Mouse (Mus musculus) lung, postnatal 0 days (tissue): Measurements from ENCODE around the gene Nemf. TPM values are rescaled to one million over a fixed set of nuclear protein-coding genes. Genes with fewer than 3 reads are reported as not detected.
A peak's percentile ranks its signal among the peaks of the same experiment; 100 is the strongest.
"Not testable (repeated sequence)": the region's sequence is repeated elsewhere in the genome, so short reads cannot be mapped to it uniquely, and the experiment has no call there.

Experiments used
- ATAC-seq: fragments of 200-750 bp; cut with Nextera tagmentation; 2 replicates; pipeline ENCODE4 v1.8.0; 2017; ENCODE audit warnings: moderate library complexity
- DNase-seq: peaks from one replicate; pipeline ENCODE4 v3.0.0-alpha.2; 2016; ENCODE audit warnings: low spot score
- H3K27ac ChIP-seq: fragments of 300-500 bp; sonication (generic); 2 replicates; pipeline ENCODE4 v1.5.1; 2014; ENCODE audit warnings: antibody characterized with exemption, mild to moderate bottlenecking, low read length, mixed read lengths
- H3K27me3 ChIP-seq: fragments of 300-500 bp; sonication (generic); replicated peaks from 2 replicates; pipeline ENCODE4 v1.6.1; 2014; ENCODE audit warnings: low read length, mixed read lengths; ENCODE audit not compliant: insufficient read depth
- H3K36me3 ChIP-seq: fragments of 300-500 bp; sonication (generic); 2 replicates; pipeline ENCODE4 v1.6.1; 2014; ENCODE audit warnings: low read length, mixed read lengths; ENCODE audit not compliant: insufficient read depth
- H3K4me1 ChIP-seq: fragments of 300-500 bp; sonication (generic); 2 replicates; pipeline ENCODE4 v1.6.1; 2014; ENCODE audit warnings: antibody characterized with exemption, low read depth, low read length, mixed read lengths; ENCODE audit not compliant: insufficient read depth
- H3K4me2 ChIP-seq: fragments of 300-500 bp; sonication (generic); replicated peaks from 2 replicates; pipeline ENCODE4 v1.6.1; 2014; ENCODE audit warnings: low read depth, mild to moderate bottlenecking, low read length, moderate library complexity, mixed read lengths
- H3K4me3 ChIP-seq: fragments of 300-500 bp; sonication (generic); 2 replicates; pipeline ENCODE4 v1.5.1; 2014; ENCODE audit warnings: low read depth, low read length
- H3K9ac ChIP-seq: fragments of 300-500 bp; sonication (generic); replicated peaks from 2 replicates; pipeline ENCODE4 v1.6.1; 2014; ENCODE audit warnings: low read depth, mild to moderate bottlenecking
- H3K9me3 ChIP-seq: fragments of 300-500 bp; sonication (generic); 2 replicates; pipeline ENCODE4 v1.6.1; 2016; ENCODE audit warnings: low read length, mixed read lengths
- CTCF ChIP-seq: IDR thresholded peaks from 2 replicates; pipeline ENCODE4 v1.5.1; 2016; ENCODE audit warnings: antibody characterized with exemption, mild to moderate bottlenecking
- EP300 ChIP-seq: IDR thresholded peaks from 2 replicates; pipeline ENCODE4 v1.6.1; 2016; ENCODE audit warnings: antibody characterized with exemption, mild to moderate bottlenecking, control low read depth
- WGBS: fragments of 180-500 bp; shearing (Covaris S2); extraction: QIAGEN DNeasy Blood & Tissue Kit; methylation state at CpG from one replicate; pipeline ENCODE4 v1.1.7; 2014; 5-methylcytosine and 5-hydroxymethylcytosine counted together
- polyA plus RNA-seq: library from polyadenylated mRNA; unstranded; fragments of >200 nt; fragmentation: Nextera tagmentation; extraction: Ambion mirVana; gene quantifications from 2 replicates; pipeline ENCODE4 v1.2.1, GENCODE M21; 2015

Gene Nemf
- polyA plus RNA-seq, 1 experiment from 2014 or later: 65.5 TPM

GRCm38 (mm10) chr12:69367557-69367956 lies 10.6 kb upstream of the Nemf start:
- ATAC-seq (no peak), DNase-seq (no peak)
- no peak overlapping the region for H3K4me2 ChIP-seq
- TF ChIP-seq EP300 (no peak), CTCF (no peak)
- 38% methylated on average over 2 of the region's 2 CpGs for WGBS
- no peak overlapping the region for H3K27ac ChIP-seq
- H3K36me3 ChIP-seq: no peaks in the 10 kb centered on the region
- no peak overlapping the region for H3K9ac ChIP-seq
- H3K27me3 ChIP-seq: no peaks in the 10 kb centered on the region
- H3K4me3 ChIP-seq: no peak overlapping the region
- no peaks in the 10 kb centered on the region for H3K9me3 ChIP-seq
- no peaks in the 10 kb centered on the region for H3K4me1 ChIP-seq

- ATAC-seq (no peak), DNase-seq (peak; percentile 55)
- no peaks in the 10 kb centered on the region for H3K27me3 ChIP-seq
- 0 out of 2 replicates have a peak, but pooled peaks cover 5% of the 10 kb centered on the region for H3K4me1 ChIP-seq
- no peak overlapping the region for H3K4me3 ChIP-seq
- H3K9ac ChIP-seq: no peak overlapping the region
- TF ChIP-seq EP300: no peak
- peak; percentile 50; the same call in 1 of the 2 replicates for TF ChIP-seq CTCF
- no peaks in the 10 kb centered on the region for H3K9me3 ChIP-seq
- H3K4me2 ChIP-seq: no peak overlapping the region
- no peaks in the 10 kb centered on the region for H3K36me3 ChIP-seq
- H3K27ac ChIP-seq: no peak overlapping the region
These were observed 9.5 kb upstream of the Nemf start for GRCm38 (mm10) chr12:69366424-69366823.

GRCm38 (mm10) chr12:69365757-69366156 lies 8.8 kb upstream of the Nemf start:
- 78% methylated on average over 7 of the region's 7 CpGs for WGBS
- no peak overlapping the region for H3K4me3 ChIP-seq
- 0 out of 2 replicates have a peak, but pooled peaks cover 5% of the 10 kb centered on the region for H3K4me1 ChIP-seq
- no peaks in the 10 kb centered on the region for H3K27me3 ChIP-seq
- H3K4me2 ChIP-seq: no peak overlapping the region
- no peaks in the 10 kb centered on the region for H3K9me3 ChIP-seq
- no peak overlapping the region for H3K9ac ChIP-seq
- H3K27ac ChIP-seq: no peak overlapping the region
- H3K36me3 ChIP-seq: no peaks in the 10 kb centered on the region
- ATAC-seq (no peak), DNase-seq (no peak)
- no peak for TF ChIP-seq EP300
- TF ChIP-seq CTCF: no peak

GRCm38 (mm10) chr12:69363899-69364762 lies 7.2 kb upstream of the Nemf start:
- Histone ChIP-seq H3K9me3 (no peaks in the 10 kb centered on the region), H3K27me3 (no peaks in the 10 kb centered on the region), H3K9ac (peak overlapping the region; percentile 41), H3K36me3 (no peaks in the 10 kb centered on the region), H3K4me3 (peak overlapping the region; percentile 44), H3K4me1 (0 out of 2 replicates have a peak, but pooled peaks cover 5% of the 10 kb centered on the region), H3K4me2 (peak overlapping the region; percentile 59), H3K27ac (peak overlapping the region; percentile 70)
- TF ChIP-seq CTCF: peak; percentile 47
- TF ChIP-seq EP300: peak; percentile 66; the same call in 1 of the 2 replicates
- ATAC-seq (peak; percentile 54), DNase-seq (peak; percentile 92)
- WGBS: 4% methylated on average over 31 of the region's 32 CpGs

- H3K4me3 ChIP-seq, ATAC-seq, H3K4me2 ChIP-seq, H3K27ac ChIP-seq, H3K9me3 ChIP-seq, DNase-seq, H3K9ac ChIP-seq, H3K27me3 ChIP-seq, H3K4me1 ChIP-seq, H3K36me3 ChIP-seq: not testable (repeated sequence)
- WGBS: 95% methylated on average over 7 of the region's 7 CpGs
These were observed 6.1 kb upstream of the Nemf start for GRCm38 (mm10) chr12:69363110-69363509.

- no peaks in the 10 kb centered on the region for H3K36me3 ChIP-seq
- ATAC-seq (no peak), DNase-seq (peak; percentile 15)
- H3K27me3 ChIP-seq: no peaks in the 10 kb centered on the region
- H3K27ac ChIP-seq: peak overlapping the region; percentile 95
- no peak overlapping the region for H3K9ac ChIP-seq
- no peak overlapping the region for H3K4me3 ChIP-seq
- 0 out of 2 replicates have a peak, but pooled peaks cover 5% of the 10 kb centered on the region for H3K4me1 ChIP-seq
- H3K9me3 ChIP-seq: no peaks in the 10 kb centered on the region
- no peak overlapping the region for H3K4me2 ChIP-seq
- 55% methylated on average over 4 of the region's 4 CpGs for WGBS
- TF ChIP-seq CTCF: no peak
- TF ChIP-seq EP300: no peak
These were observed 5.4 kb upstream of the Nemf start for GRCm38 (mm10) chr12:69362388-69362787.
